Mouse (Mus musculus) embryonic facial prominence, embryonic 13.5 days (tissue): Measurements from ENCODE around the gene Rbpjl. TPM values are rescaled to one million over a fixed set of nuclear protein-coding genes. Genes with fewer than 3 reads are reported as not detected.

ENCODE experiments used
- ATAC-seq: fragments of 200-750 bp; cut with Nextera tagmentation; 2 replicates; pipeline ENCODE4 v1.8.0; 2017; ENCODE audit warnings: low read depth; ENCODE audit not compliant: insufficient number of reproducible peaks, insufficient read depth, low FRiP score, low TSS enrichment
- H3K27ac ChIP-seq: fragments of 300-500 bp; sonication (generic); 2 replicates; pipeline ENCODE4 v1.5.1; 2015; ENCODE audit warnings: moderate library complexity, mild to moderate bottlenecking, inconsistent platforms
- H3K27me3 ChIP-seq: fragments of 300-500 bp; sonication (generic); 2 replicates; pipeline ENCODE4 v1.6.1; 2015; ENCODE audit warnings: mild to moderate bottlenecking, inconsistent platforms
- H3K36me3 ChIP-seq: fragments of 300-500 bp; sonication (generic); 2 replicates; pipeline ENCODE4 v1.6.1; 2015; ENCODE audit warnings: mild to moderate bottlenecking, inconsistent platforms
- H3K4me1 ChIP-seq: fragments of 300-500 bp; sonication (generic); 2 replicates; pipeline ENCODE4 v1.6.1; 2015; ENCODE audit warnings: inconsistent platforms
- H3K4me2 ChIP-seq: fragments of 300-500 bp; sonication (generic); 2 replicates; pipeline ENCODE4 v1.6.1; 2015; ENCODE audit warnings: moderate library complexity, mild to moderate bottlenecking, inconsistent platforms
- H3K4me3 ChIP-seq: fragments of 300-500 bp; sonication (generic); 2 replicates; pipeline ENCODE4 v1.5.1; 2015; ENCODE audit warnings: mild to moderate bottlenecking, inconsistent platforms
- H3K9ac ChIP-seq: fragments of 300-500 bp; sonication (generic); 2 replicates; pipeline ENCODE4 v1.6.1; 2015; ENCODE audit warnings: mild to moderate bottlenecking, inconsistent platforms
- H3K9me3 ChIP-seq: fragments of 300-500 bp; sonication (generic); 2 replicates; pipeline ENCODE4 v1.6.1; 2016; ENCODE audit warnings: inconsistent platforms
- whole genome bisulfite sequencing: fragments of 180-500 bp; shearing (Covaris S2); methylation state at CpG from one replicate; pipeline ENCODE4 v1.1.7; 2015; ENCODE audit warnings: mixed read lengths; 5-methylcytosine and 5-hydroxymethylcytosine counted together
- polyA plus RNA-seq: library from polyadenylated mRNA; unstranded; fragments of >200 nt; fragmentation: Nextera tagmentation; extraction: Ambion mirVana; gene quantifications from 2 replicates; pipeline ENCODE4 v1.2.1, GENCODE M21; 2015

Gene Rbpjl
- polyA plus RNA-seq, 1 experiment from 2014 or later = 0.59 TPM

DNA sequence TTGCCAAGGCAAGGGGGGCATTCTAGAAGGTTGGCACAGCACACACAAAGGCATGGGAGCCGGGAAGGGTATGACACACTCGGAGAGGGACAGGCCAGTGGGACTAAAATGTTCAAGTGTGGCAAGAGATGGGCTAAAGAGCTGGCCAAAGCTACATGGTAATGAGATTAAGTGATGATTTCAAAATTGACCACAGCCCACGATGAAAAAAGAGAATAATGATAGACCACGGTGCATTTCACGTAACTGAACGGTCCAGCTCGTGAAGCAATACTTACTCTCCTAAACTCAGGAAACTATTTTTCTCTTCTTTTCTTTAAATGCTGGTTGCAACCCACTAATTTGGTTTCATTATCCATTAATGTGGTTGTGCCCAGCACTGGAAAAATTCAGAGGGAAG lies 6.9 kb upstream of the Rbpjl start:
- H3K9ac ChIP-seq = no peak overlapping the region
- no peak for ATAC-seq
- WGBS = 83% methylated on average over 7 of the region's 7 CpGs
- H3K36me3 ChIP-seq = peaks cover 10% of the 10 kb centered on the region
- no peak overlapping the region for H3K4me3 ChIP-seq
- H3K4me2 ChIP-seq = no peak overlapping the region
- H3K27ac ChIP-seq = no peak overlapping the region
- peaks cover 3% of the 10 kb centered on the region; the same call in 1 of the 2 replicates for H3K9me3 ChIP-seq
- peaks cover 37% of the 10 kb centered on the region for H3K27me3 ChIP-seq
- H3K4me1 ChIP-seq = peaks cover 10% of the 10 kb centered on the region

DNA sequence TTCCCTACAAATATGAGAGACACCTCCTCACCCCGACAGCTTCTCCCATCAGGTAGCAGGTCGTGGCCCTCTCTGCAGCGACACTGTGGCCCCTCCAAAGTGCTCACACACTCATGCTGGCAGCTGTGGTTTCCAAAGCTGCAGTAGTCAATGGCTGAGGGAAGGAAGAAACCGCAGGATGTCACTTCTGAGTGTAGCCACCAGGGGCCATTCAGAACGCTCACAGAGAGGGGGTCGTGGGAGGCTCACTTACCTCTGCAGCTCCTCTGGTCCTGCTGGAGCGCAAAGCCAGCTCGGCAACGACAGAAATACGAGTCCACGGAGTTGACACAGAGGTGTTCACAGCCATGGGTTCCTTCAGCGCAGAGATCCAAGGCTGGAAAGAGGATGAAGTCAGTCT lies 6.0 kb upstream of the Rbpjl start:
- H3K36me3 ChIP-seq = peaks cover 6% of the 10 kb centered on the region

DNA sequence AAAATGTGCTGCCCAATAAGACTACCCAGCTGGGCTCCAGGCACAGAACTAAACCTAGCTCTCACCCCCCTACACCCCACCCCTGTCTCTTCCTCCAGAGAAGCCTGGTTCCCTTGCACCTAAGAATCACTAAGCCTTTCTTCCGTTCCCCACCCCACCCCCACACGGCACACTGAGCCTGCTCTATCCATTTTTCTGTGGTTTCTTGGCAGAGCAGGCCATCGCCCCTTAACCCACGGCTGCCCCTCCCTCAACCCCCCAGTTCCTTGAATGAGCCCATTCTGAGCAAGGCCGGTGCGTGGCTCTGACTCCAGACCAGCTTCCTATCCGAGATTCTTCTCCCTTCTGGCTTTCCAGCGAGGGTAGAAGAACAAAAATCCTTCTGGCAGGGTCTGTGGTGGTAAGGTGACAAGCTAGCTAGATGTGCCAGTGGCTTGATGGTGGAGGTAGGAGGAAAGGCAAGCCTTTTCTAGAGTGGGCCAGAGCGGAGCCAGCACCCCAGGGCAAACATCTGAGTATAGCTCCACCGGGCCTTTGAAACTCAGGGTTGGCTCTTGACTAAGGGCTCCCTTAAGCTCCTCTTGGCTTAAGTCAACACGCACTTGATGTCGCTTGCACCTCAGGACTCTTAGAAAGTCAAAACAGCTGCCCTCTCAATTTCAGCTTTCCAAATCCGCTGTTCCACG lies 598 bp downstream of the Rbpjl start:
- Histone ChIP-seq H3K9ac (peak overlapping the region; percentile 67; the same call in 1 of the 2 replicates), H3K4me1 (peaks cover 46% of the 10 kb centered on the region), H3K27me3 (peaks cover 99% of the 10 kb centered on the region), H3K27ac (peak overlapping the region; percentile 76), H3K9me3 (no peaks in the 10 kb centered on the region), H3K4me2 (peak overlapping the region; percentile 65), H3K36me3 (no peaks in the 10 kb centered on the region), H3K4me3 (peak overlapping the region; percentile 44)
- no peak for ATAC-seq
- WGBS = 8% methylated on average over 14 of the region's 14 CpGs

More for the DNA sequence above, 6.0 kb upstream of the Rbpjl start:
- Histone ChIP-seq H3K4me3 (no peak overlapping the region), H3K9ac (no peak overlapping the region), H3K27ac (no peak overlapping the region), H3K27me3 (peaks cover 45% of the 10 kb centered on the region), H3K9me3 (peaks cover 3% of the 10 kb centered on the region; the same call in 1 of the 2 replicates), H3K4me2 (no peak overlapping the region), H3K4me1 (peaks cover 16% of the 10 kb centered on the region)
- 73% methylated on average over 12 of the region's 12 CpGs for WGBS
- no peak for ATAC-seq

- H3K4me1 ChIP-seq = peaks cover 46% of the 10 kb centered on the region
- H3K4me3 ChIP-seq = peak overlapping the region; percentile 44
- peak overlapping the region; percentile 76 for H3K27ac ChIP-seq
- H3K4me2 ChIP-seq = peak overlapping the region; percentile 65
- H3K27me3 ChIP-seq = peaks cover 99% of the 10 kb centered on the region
- H3K9ac ChIP-seq = peak overlapping the region; percentile 67
- no peaks in the 10 kb centered on the region for H3K36me3 ChIP-seq
- ATAC-seq = no peak
- WGBS = under 1% methylated on average over 44 of the region's 49 CpGs
- no peaks in the 10 kb centered on the region for H3K9me3 ChIP-seq
These were observed 1.4 kb downstream of the Rbpjl start for GRCm38 (mm10) chr2:164404082-164404990.

DNA sequence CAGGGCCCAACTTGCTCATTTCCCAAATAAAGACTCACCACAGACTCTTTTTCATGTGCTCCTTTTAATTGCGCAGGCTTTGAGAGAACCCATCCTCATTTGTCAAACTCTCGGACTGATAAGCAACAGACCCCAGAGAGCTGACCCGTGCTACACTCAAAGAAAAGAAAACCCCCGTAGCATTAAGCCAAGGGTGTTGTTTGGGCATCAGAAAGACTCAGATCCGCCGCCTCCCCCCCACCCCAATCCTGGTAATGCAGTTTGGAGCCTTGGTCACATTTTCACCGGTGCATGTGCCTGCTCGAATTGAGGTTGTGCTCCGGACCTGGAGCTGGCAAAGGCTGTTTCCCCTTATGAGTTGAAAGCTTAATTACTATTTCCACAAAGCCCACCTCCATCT lies 2.1 kb downstream of the Rbpjl start, which contains the start of gene Matn4:
Gene Matn4, minus strand, starts transcription at position 101 of the 400 bp plus-strand sequence.
- no peaks in the 10 kb centered on the region for H3K9me3 ChIP-seq
- H3K4me3 ChIP-seq = peak within 1 kb of the TSS; percentile 44
- peaks cover 46% of the 10 kb centered on the region for H3K4me1 ChIP-seq
- H3K27ac ChIP-seq = peak within 1 kb of the TSS; percentile 76
- no peaks in the 10 kb centered on the region for H3K36me3 ChIP-seq
- peak within 1 kb of the TSS; percentile 65 for H3K4me2 ChIP-seq
- peak within 1 kb of the TSS; percentile 67 for H3K9ac ChIP-seq
- no peak for ATAC-seq
- 5% methylated on average over 9 of the region's 9 CpGs for WGBS
- peaks cover 99% of the 10 kb centered on the region for H3K27me3 ChIP-seq

DNA sequence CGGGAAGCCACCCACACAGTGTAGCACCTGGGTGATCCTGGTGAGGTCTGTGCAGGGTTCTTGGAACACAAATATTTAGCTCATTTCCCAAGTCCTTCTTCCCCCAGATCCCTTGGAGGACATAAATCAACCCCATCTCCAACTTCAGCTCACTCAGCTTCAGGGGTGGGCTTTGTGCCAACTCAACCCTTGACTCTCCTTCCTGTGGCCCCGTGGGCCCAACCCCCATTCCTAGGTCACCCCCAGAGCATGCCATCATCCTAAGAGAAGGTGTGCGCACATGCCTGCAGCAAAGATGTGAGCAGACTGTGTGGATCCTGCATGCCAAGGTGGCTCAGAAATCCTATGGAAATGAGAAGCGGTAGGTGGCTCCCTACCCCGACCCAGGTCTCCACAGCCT lies 2.6 kb downstream of the Rbpjl start:
- H3K4me1 ChIP-seq = peaks cover 41% of the 10 kb centered on the region
- WGBS = 43% methylated on average over 5 of the region's 5 CpGs
- 0 out of 2 replicates have a peak, but pooled peaks have one; percentile 8 for ATAC-seq
- H3K27ac ChIP-seq = no peak overlapping the region
- H3K4me3 ChIP-seq = peak overlapping the region; percentile 44; the same call in 1 of the 2 replicates
- no peaks in the 10 kb centered on the region for H3K9me3 ChIP-seq
- no peaks in the 10 kb centered on the region for H3K36me3 ChIP-seq
- H3K9ac ChIP-seq = no peak overlapping the region
- H3K27me3 ChIP-seq = peaks cover 99% of the 10 kb centered on the region
- H3K4me2 ChIP-seq = peak overlapping the region; percentile 65

GRCm38 (mm10) chr2:164407708-164408107 lies 4.8 kb downstream of the Rbpjl start:
- Histone ChIP-seq H3K4me1 (peaks cover 30% of the 10 kb centered on the region), H3K4me2 (peak overlapping the region; percentile 34), H3K9ac (0 out of 2 replicates have a peak overlapping the region, but pooled peaks have one; percentile 1), H3K27me3 (peaks cover 84% of the 10 kb centered on the region), H3K4me3 (no peak overlapping the region), H3K9me3 (no peaks in the 10 kb centered on the region), H3K36me3 (no peaks in the 10 kb centered on the region), H3K27ac (no peak overlapping the region)
- WGBS = under 1% methylated on average over 22 of the region's 22 CpGs
- no peak for ATAC-seq

- no peak for ATAC-seq
- Histone ChIP-seq H3K27ac (no peak overlapping the region), H3K9ac (peak overlapping the region; percentile 61), H3K4me2 (peak overlapping the region; percentile 54), H3K9me3 (no peaks in the 10 kb centered on the region), H3K36me3 (no peaks in the 10 kb centered on the region), H3K27me3 (peaks cover 36% of the 10 kb centered on the region), H3K4me3 (peak overlapping the region; percentile 31), H3K4me1 (peaks cover 7% of the 10 kb centered on the region; the same call in 1 of the 2 replicates)
- WGBS = 27% methylated on average over 28 of the region's 28 CpGs
These were observed 11.2 kb downstream of the Rbpjl start for GRCm38 (mm10) chr2:164414167-164414566.

DNA sequence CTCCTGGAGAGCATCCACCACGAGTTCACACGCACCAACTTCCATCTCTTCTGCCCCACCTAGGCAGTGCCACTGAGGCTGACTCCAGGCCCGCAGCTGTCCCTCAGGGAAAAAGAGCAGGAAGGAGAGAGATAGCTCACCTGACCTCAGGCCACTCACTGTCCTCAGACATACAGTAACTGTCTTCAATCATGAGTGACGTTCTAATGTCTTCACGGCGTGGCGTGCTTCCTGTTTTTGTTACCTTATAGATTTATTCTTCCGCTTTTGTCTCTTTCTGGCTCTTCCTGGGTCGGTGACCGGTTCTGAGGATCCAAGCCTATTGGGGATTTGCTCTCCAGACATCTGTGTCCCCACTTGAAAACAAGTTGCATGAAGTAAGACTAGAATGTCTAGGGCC lies 11.6 kb downstream of the Rbpjl start:
- H3K27me3 ChIP-seq = peaks cover 32% of the 10 kb centered on the region
- H3K9me3 ChIP-seq = no peaks in the 10 kb centered on the region
- peak overlapping the region; percentile 31 for H3K4me3 ChIP-seq
- no peak overlapping the region for H3K27ac ChIP-seq
- no peaks in the 10 kb centered on the region for H3K36me3 ChIP-seq
- H3K4me1 ChIP-seq = peaks cover 11% of the 10 kb centered on the region; the same call in 1 of the 2 replicates
- 67% methylated on average over 10 of the region's 10 CpGs for WGBS
- no peak for ATAC-seq
- peak overlapping the region; percentile 54 for H3K4me2 ChIP-seq
- H3K9ac ChIP-seq = peak overlapping the region; percentile 61

DNA sequence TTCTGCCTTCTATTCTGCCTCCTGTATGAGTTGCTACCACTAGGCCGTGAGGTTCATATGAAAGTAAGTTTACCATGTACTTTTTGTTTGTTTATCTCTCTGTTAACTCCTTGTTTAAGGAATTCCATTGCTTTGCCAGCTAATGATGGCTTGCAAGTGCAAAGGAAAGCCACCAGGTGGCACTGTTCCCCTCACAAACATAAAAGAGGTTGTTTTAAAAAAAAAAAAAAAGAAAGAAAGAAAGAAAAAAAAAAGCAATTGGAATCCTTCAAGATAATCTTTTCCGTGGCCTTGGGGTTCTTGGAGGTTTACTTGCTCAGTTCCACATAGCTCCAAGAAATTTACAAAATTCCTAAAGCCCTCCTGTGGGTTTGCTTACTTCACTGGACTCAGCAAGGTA lies 14.3 kb downstream of the Rbpjl start:
- Histone ChIP-seq H3K9ac (no peak overlapping the region), H3K9me3 (no peaks in the 10 kb centered on the region), H3K4me1 (peaks cover 11% of the 10 kb centered on the region), H3K27ac (no peak overlapping the region), H3K36me3 (no peaks in the 10 kb centered on the region), H3K4me3 (no peak overlapping the region), H3K4me2 (no peak overlapping the region), H3K27me3 (peaks cover 16% of the 10 kb centered on the region)
- ATAC-seq = no peak
- WGBS = 2% methylated on average over 2 of the region's 2 CpGs

GRCm38 (mm10) chr2:164418308-164418875 lies 15.5 kb downstream of the Rbpjl start:
- no peaks in the 10 kb centered on the region for H3K9me3 ChIP-seq
- H3K36me3 ChIP-seq = peaks cover 3% of the 10 kb centered on the region; the same call in 1 of the 2 replicates
- H3K4me2 ChIP-seq = no peak overlapping the region
- H3K9ac ChIP-seq = no peak overlapping the region
- peaks cover 16% of the 10 kb centered on the region for H3K27me3 ChIP-seq
- H3K27ac ChIP-seq = no peak overlapping the region
- no peak overlapping the region for H3K4me3 ChIP-seq
- no peak for ATAC-seq
- peaks cover 11% of the 10 kb centered on the region for H3K4me1 ChIP-seq
- 29% methylated on average over 3 of the region's 3 CpGs for WGBS
